Mouse (Mus musculus): ENCODE measurements at regions not wholly inside any gene's neighbourhood (a gene's known extent, or its start where the extent isn't known, plus 50 kb on each side); places are given as distances from the start of the nearest gene placed in this dataset.

DNA sequence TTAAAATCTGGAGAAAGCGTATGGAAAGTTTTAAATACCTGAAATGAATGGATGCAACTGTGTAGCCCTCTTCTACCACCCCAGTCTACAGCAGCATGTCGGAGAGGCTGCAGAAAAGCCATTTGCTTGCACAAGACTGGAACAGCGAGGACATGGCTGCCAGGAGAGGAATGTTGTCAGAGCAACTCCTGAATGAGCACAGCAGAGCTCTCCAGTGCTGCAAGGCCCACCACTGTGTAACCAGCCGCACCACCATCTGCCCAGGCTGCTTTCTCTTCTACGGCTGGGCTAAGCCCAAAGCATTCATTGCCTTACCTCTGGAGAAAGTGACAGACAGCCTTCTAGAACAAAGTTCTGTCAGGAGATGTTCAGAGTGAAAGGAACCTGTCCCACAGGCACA, 65.3 kb upstream of the Gm11238 start:
- no peak for ATAC-seq (ENCODE audit: low TSS enrichment)

DNA sequence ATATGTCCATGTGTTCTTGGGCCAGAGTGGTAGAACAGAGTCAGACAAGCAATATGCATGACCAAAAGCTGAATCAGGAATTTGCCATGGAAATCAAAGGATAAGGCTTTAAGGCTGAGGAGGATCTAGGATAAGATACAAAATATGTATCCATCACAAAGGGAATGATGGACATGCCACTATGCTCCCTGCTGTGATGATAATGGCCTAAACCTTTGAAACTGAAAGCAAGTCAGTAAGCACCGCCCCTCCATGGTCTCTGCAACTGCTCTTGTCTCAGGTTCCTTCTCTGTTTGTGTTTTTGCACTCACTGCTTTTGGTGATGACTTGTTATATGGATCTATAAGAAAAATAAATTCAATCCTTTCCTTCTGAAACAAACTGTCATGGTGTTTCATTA, 76.1 kb upstream of the Gm11238 start:
- ATAC-seq (ENCODE audit: low TSS enrichment), result no peak

DNA sequence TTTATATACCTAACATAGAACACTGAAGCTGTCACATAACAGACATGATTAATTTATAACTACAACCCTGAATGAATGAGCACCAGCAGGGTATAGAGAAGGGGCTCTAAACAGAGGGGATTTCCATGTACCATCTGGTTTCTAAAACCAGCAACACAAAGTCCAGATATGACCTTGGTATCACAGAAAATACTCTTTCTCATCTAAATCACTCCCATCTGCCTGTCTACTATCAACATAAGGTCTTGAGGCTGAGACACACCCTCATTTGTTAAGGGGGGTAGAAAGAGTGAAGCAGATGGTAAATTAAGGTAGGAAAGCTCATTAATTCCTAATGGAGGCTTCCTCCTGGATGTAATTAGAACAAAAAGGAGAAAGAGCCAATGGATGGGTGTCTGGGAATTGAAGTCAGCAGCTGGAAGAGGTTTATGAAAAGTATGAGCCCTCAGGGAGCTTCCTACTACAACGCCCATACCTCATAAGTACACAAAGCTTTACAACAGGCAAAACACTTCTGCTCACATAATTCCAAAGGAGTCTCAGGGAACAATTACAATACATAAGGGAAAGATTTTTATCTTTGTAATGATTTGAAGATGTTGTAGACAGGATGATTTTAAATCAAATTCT, 83.0 kb upstream of the Gm11238 start:
- ATAC-seq (ENCODE audit: low TSS enrichment), result no peak

DNA sequence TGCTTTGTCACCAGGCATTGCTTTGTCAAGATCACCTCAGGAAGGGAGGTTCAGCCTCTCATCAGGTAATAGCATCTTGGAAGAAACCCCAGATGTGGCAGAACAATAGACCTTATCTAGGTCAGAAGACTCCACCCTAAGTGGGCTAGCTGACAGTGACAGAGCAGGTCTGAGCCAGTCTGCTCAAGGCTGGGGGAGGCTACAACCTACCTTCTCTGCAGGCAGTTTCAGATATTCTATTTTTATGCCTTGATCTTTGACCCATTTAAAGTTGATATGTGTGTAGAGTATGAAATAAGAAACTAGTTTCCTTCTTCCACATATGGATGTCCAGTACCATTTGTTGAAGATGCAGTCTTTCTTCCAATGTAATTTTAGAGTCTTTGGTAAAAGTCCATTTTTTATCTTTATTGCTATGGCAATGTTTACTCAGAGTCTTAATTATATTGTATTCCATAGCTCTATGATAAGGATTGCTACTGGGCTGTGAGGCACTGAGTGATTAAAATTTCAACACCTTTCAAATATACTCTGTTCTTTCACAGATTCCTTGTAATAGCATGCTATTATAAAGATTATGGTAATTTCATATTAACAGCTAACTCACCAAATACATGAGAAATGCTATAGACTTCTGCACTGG, 88.8 kb upstream of the Gm11238 start:
- no peak for ATAC-seq (ENCODE audit: low TSS enrichment)

DNA sequence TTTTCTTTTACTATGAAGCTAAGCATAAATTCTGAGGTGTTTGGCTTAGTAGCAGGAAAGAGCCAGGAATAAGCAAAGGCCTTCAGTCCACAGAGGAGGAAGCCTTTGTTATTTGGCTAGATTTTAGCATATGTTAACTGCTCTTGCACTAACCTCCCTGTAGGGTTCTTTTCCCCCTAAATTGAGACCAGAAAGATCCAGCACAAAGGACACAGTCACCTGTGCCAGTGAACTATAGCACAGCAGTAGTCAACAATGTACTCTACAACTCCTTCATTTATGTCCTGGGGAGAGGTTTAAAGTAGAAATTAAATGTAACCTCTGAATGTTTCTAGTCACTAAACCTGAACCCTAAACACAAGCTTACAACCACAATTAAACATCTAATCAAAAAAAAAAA, 90.1 kb upstream of the Gm11238 start:
- no peak for ATAC-seq (ENCODE audit: low TSS enrichment)

DNA sequence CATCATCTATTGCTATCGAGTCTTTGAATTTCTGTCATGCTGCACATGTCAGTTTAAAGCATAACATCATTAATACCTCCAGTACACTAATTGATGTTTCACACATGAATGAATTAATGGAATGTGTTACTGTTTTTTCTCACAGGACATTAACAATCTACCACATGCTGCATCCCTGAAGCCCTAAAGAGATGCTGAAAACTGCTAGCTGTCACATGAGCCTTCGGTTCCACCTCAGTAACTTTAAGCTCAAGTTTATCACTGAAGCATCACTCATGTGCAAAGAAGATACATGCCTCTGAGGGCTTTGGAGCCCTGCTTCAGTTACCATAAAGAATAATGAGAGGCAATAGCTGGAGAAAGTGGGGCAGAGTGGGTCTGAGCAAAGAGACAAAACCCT, 91.0 kb upstream of the Gm11238 start:
- no peak for ATAC-seq (ENCODE audit: low TSS enrichment)

DNA sequence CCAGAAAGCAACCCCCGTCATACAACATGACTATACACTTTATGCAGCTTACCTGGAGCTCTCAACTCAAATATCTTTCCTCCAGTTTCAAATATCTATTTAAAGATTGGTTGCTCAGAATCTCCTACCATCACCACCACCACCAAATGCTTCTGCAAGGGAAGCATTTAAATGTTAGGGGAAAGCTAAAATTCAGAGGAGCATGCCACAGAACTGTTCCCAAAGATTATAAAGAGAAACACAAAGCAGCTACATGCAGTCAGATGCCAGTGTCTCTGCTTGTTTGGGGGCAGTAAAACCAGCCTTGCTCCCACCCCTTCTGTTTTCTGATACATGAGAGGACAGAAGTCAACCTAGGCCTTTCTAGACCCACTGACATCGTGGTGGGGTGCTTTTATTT, 100.8 kb upstream of the Gm11238 start:
- peak; percentile 90 for ATAC-seq (ENCODE audit: low TSS enrichment)

DNA sequence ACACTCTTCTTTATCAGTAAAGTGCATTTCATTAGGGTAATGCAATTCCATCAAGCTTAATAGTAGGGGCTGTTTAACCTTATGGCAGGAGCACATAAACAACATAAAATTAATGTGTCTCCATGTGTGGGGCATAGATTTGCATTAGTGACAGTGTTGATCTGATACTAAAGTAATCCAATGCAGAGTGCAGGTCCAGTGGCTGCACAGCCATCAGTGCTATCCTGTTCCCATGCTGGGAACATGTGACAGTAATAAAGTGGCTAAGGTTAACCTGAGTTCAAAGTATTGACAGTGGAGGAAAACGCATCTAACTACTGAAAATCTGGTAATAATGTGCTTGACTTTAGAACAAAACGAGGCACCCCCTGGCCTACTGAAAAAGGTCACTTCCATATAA, 84.3 kb upstream of the Gm11487 start:
- ATAC-seq (ENCODE audit: low TSS enrichment), result no peak

DNA sequence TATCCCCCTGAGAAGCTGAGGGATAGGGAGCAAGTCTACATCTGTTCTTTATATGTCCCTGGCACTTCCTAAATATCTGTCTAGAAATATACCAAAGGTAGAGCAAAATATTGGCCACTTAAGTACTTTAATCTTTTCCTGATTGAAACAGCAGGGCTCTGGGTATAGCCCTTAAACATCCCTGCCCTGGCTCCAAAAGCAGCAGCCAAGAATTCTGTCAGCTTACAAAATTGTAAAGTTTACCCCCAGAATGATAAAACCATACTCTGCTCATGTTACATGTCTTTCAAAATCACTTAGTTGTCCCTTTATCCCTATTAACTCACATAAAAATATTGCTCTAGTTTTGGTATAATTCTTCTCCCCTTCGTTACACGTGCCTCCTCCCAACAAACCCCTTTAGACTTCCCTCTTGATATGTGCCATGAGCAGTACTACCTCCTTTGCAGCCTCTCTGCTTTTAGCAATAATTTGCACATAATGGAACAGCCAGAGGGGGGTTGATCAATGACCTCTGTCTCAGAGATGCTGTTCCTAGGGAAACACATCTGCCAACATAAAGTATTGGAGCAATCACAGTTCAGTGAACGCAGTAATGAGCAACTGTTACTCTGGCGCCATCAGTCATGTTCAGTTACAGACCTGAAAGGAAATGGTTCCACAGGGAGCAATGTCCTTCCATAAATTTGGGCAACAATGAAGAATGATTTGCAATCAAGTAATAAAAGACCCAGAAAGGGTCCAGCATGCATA, 83.6 kb upstream of the Gm11487 start:
- no peak for ATAC-seq (ENCODE audit: low TSS enrichment)

DNA sequence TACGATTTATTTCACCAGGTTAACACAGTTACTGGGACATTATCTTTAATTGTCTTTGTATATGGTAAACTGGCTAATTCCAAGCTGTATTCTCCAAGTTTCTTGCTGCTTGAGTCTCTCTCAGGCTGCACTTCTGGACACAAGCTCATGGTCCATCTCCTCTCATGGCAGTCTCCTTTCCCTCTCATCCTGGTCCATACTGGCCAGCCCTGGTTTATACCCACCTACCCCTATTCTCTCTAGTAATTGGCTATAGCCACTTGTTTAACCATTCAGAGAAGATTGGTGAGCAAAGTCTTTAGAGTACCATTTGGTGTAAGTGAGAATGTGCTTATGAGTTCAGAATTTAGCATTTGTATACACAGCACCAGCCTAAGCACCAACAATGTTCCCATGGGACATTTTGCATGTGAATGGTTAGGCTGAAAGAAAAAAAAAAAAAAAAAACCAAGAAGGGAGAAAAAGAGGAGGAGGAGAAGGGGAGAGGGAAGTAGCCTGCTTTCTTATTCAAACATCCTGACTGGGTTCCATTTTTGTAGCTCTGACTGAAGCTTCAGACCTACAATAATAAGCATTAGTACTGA, 63.2 kb upstream of the Gm11487 start:
- ATAC-seq (ENCODE audit: low TSS enrichment), result no peak

All from frontal cortex, adult (tissue).